Mouse (Mus musculus) lung, adult 2 months (tissue): ENCODE results near the gene Nhej1.

Source experiments
- CTCF ChIP-seq: fragments of 200-500 bp; IDR thresholded peaks from 2 replicates; pipeline ENCODE4 v1.5.1; 2011; ENCODE audit warnings: mild to moderate bottlenecking, low read length, control low read depth; ENCODE audit not compliant: insufficient read depth
- POLR2A ChIP-seq: fragments of 200-500 bp; IDR thresholded peaks from 2 replicates; pipeline ENCODE4 v1.6.1; 2011; ENCODE audit warnings: low read depth, mild to moderate bottlenecking, control low read depth, low read length, borderline replicate concordance; ENCODE audit errors: extremely low read depth

DNA sequence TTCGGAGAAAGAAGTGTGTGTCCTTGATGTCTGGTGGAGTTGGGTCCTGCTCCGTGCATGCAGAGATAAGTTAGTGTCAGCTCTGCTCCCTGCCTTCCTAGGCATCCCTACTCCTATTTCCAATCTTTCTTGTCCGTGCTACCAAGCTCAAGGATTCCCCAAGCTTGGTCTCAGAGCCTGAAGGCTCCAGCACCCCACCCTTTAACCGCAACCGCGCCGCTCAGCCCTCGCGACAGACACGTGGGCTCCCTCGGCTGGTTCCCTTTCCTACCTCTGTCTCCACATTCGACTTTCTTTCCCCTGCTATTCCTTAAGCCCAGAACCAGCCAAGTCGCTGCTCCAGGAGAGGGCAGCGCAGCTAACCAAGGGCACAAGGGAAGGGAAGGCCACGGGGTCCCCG lies 174.9 kb downstream of the Nhej1 start:
- TF ChIP-seq CTCF, result no peak
- no peak for TF ChIP-seq POLR2A
